Mouse (Mus musculus) hindbrain, embryonic 12.5 days (tissue): Measurements from ENCODE around the gene Fasl. TPM values are rescaled to one million over a fixed set of nuclear protein-coding genes. Genes with fewer than 3 reads are reported as not detected.

Source experiments
- ATAC-seq: fragments of 200-750 bp; cut with Nextera tagmentation; 2 replicates; pipeline ENCODE4 v1.8.0; 2017; ENCODE audit warnings: moderate TSS enrichment; ENCODE audit not compliant: low FRiP score
- H3K27ac ChIP-seq: fragments of 300-500 bp; sonication (generic); 2 replicates; pipeline ENCODE4 v1.5.1; 2016; ENCODE audit warnings: mild to moderate bottlenecking
- H3K27me3 ChIP-seq: fragments of 300-500 bp; sonication (generic); 2 replicates; pipeline ENCODE4 v1.6.1; 2016; ENCODE audit warnings: mild to moderate bottlenecking
- H3K36me3 ChIP-seq: fragments of 300-500 bp; sonication (generic); 2 replicates; pipeline ENCODE4 v1.6.1; 2016; ENCODE audit warnings: mild to moderate bottlenecking
- H3K4me1 ChIP-seq: fragments of 300-500 bp; sonication (generic); 2 replicates; pipeline ENCODE4 v1.6.1; 2016
- H3K4me2 ChIP-seq: fragments of 300-500 bp; sonication (generic); replicated peaks from 2 replicates; pipeline ENCODE4 v1.6.1; 2016; ENCODE audit warnings: mild to moderate bottlenecking
- H3K4me3 ChIP-seq: fragments of 300-500 bp; sonication (generic); 2 replicates; pipeline ENCODE4 v1.5.1; 2016; ENCODE audit warnings: mild to moderate bottlenecking
- H3K9ac ChIP-seq: fragments of 300-500 bp; sonication (generic); 2 replicates; pipeline ENCODE4 v1.6.1; 2016; ENCODE audit warnings: mild to moderate bottlenecking, moderate library complexity
- H3K9me3 ChIP-seq: fragments of 300-500 bp; sonication (generic); replicated peaks from 2 replicates; pipeline ENCODE4 v1.6.1; 2016; ENCODE audit warnings: mild to moderate bottlenecking
- WGBS: fragments of 180-500 bp; shearing (Covaris S2); methylation state at CpG from one replicate; pipeline ENCODE4 v1.1.7; 2016; 5-methylcytosine and 5-hydroxymethylcytosine counted together
- polyA plus RNA-seq: library from polyadenylated mRNA; unstranded; fragments of >200 nt; fragmentation: Nextera tagmentation; extraction: Ambion mirVana; gene quantifications from 2 replicates; pipeline ENCODE4 v1.2.1, GENCODE M21; 2016

The Fasl gene
- polyA plus RNA-seq = 0.20 and 0.21 TPM in 2 replicates

GRCm38 (mm10) chr1:161788339-161788738, at the start of gene Fasl:
Gene Fasl, minus strand, starts transcription at chr1:161788495.
- no peak within 1 kb of the TSS for H3K4me3 ChIP-seq
- no peak within 1 kb of the TSS for H3K27ac ChIP-seq
- no peaks in the 10 kb centered on the region for H3K36me3 ChIP-seq
- H3K9ac ChIP-seq = no peak within 1 kb of the TSS
- no peaks in the 10 kb centered on the region for H3K27me3 ChIP-seq
- no peaks in the 10 kb centered on the region for H3K9me3 ChIP-seq
- no peak within 1 kb of the TSS for H3K4me2 ChIP-seq
- 88% methylated on average over 9 of the region's 9 CpGs for WGBS
- no peaks in the 10 kb centered on the region for H3K4me1 ChIP-seq
- ATAC-seq = no peak

GRCm38 (mm10) chr1:161826677-161827076, 38.4 kb upstream of the Fasl start:
- Histone ChIP-seq H3K27ac (no peak overlapping the region), H3K9ac (no peak overlapping the region), H3K4me3 (no peak overlapping the region), H3K4me2 (no peak overlapping the region), H3K9me3 (no peaks in the 10 kb centered on the region), H3K27me3 (no peaks in the 10 kb centered on the region), H3K4me1 (no peaks in the 10 kb centered on the region), H3K36me3 (peaks cover 18% of the 10 kb centered on the region)
- 97% methylated on average over 2 of the region's 2 CpGs for WGBS
- ATAC-seq = no peak

DNA sequence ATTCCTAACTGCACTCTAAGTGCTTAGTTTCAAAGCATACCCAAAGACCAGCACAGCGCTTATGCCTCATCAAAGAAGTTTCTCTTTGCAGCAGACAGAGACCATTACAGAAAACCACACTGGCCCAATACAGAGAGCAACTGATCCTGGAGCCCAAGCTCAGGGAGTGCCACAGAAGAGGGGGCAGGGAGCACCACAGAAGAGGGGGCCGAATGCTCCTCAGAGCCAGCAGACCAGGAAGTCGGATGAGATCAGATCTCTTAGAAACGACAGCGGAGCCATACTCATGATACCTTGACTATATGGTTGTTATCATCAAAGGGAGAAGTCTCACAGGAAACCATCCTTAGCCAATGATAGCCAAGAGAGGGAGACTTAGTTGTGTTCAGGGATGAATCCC, 21.1 kb upstream of the Fasl start:
- Histone ChIP-seq H3K27me3 (no peaks in the 10 kb centered on the region), H3K4me2 (no peak overlapping the region), H3K9ac (no peak overlapping the region), H3K9me3 (no peaks in the 10 kb centered on the region), H3K4me1 (no peaks in the 10 kb centered on the region), H3K36me3 (no peaks in the 10 kb centered on the region), H3K27ac (no peak overlapping the region), H3K4me3 (no peak overlapping the region)
- WGBS = 89% methylated on average over 5 of the region's 5 CpGs
- ATAC-seq = no peak

DNA sequence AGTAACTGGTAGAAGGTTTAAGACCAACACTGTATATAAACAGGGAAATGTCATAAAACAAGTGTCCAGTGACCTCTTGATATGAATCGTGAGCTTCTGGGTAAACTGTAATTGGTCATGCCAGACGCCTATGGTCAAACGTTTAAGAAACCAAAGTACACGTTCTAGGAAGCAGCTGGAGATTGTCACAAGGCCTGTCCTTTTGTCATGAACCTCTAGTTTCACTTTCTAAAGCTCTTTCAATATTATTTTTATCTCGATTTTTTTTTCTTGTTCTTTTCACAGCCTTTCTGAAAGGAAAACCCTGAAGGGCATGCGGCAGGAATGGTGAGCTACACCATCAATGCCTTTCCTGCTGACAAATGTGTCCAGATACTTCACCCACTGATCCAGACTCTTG, 20.7 kb upstream of the Fasl start:
- H3K9ac ChIP-seq = no peak overlapping the region
- no peak overlapping the region for H3K27ac ChIP-seq
- 80% methylated on average over 6 of the region's 6 CpGs for WGBS
- H3K4me2 ChIP-seq = no peak overlapping the region
- H3K4me1 ChIP-seq = no peaks in the 10 kb centered on the region
- no peaks in the 10 kb centered on the region for H3K27me3 ChIP-seq
- ATAC-seq = no peak
- no peaks in the 10 kb centered on the region for H3K9me3 ChIP-seq
- H3K4me3 ChIP-seq = no peak overlapping the region
- no peaks in the 10 kb centered on the region for H3K36me3 ChIP-seq

DNA sequence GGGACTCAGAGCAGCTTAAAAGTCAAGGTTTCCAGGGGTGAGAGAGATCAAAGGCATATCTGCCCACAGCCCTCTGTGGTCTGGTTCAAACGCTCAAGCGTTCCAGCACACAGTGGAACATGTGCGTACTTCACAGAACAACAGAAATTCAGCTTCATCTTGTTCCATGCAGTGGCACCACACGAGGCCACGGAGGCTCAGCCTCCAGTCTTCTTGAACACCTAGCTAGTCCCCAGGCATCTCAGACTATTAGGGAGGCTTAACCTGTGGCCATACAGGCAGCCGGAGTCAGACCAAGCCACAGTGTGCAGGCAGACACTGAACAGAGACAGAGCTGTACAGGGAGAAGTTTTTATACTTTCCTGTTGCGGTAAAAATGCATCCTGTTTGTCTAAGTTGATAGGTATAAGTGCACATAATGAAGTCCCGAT, 16.3 kb upstream of the Fasl start:
- H3K9ac ChIP-seq = no peak overlapping the region
- no peak overlapping the region for H3K4me2 ChIP-seq
- H3K4me1 ChIP-seq = no peaks in the 10 kb centered on the region
- no peak for ATAC-seq
- H3K27me3 ChIP-seq = no peaks in the 10 kb centered on the region
- no peak overlapping the region for H3K4me3 ChIP-seq
- no peak overlapping the region for H3K27ac ChIP-seq
- no peaks in the 10 kb centered on the region for H3K36me3 ChIP-seq
- H3K9me3 ChIP-seq = no peaks in the 10 kb centered on the region
- 88% methylated on average over 8 of the region's 8 CpGs for WGBS

DNA sequence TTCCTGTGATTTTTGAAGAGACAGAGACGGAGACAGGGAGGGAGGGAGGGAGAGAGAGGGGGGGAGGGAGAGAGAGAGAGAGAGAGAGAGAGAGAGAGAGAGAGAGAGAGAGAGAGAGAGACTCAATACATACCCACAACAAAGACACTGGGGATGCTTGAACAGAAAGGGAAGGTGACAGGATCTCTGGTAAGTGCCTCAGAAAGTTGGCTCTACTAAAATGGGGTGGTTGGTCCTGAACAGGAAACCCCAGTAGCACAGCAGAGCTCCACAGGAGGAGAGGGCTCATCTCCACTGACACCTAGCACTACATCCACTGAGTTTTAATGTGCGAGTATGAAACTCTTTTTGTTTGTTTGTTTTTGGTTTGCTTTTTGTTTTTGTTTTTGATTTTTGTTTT, 13.0 kb upstream of the Fasl start:
- no peaks in the 10 kb centered on the region for H3K9me3 ChIP-seq
- no peaks in the 10 kb centered on the region for H3K36me3 ChIP-seq
- no peaks in the 10 kb centered on the region for H3K4me1 ChIP-seq
- ATAC-seq = no peak
- 79% methylated on average over 2 of the region's 2 CpGs for WGBS
- H3K4me2 ChIP-seq = no peak overlapping the region
- H3K9ac ChIP-seq = no peak overlapping the region
- no peak overlapping the region for H3K27ac ChIP-seq
- H3K27me3 ChIP-seq = no peaks in the 10 kb centered on the region
- H3K4me3 ChIP-seq = no peak overlapping the region

DNA sequence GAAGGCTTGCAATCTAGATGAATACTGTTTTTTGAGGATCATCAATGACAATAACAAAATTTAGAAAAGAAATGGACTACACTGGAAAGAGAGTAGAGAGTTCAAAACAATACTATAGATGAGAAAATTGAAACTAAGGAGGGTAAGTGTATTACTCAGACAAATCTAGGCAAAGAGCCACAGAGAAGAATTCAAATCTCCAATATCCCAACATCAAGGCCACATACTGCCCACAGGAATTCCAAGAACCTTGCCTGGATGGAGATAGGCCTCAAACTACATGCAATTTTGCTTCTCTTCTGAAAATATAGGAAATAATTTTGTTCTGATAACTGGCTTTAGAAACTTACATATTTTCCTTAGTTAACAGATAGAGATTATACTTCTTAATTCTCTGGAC, 12.0 kb upstream of the Fasl start:
- no peaks in the 10 kb centered on the region for H3K36me3 ChIP-seq
- no peak for ATAC-seq

GRCm38 (mm10) chr1:161799791-161800190, 11.5 kb upstream of the Fasl start:
- Histone ChIP-seq H3K4me2 (no peak overlapping the region), H3K27me3 (no peaks in the 10 kb centered on the region), H3K36me3 (no peaks in the 10 kb centered on the region), H3K9me3 (no peaks in the 10 kb centered on the region), H3K4me3 (no peak overlapping the region), H3K9ac (no peak overlapping the region), H3K27ac (no peak overlapping the region), H3K4me1 (no peaks in the 10 kb centered on the region)
- ATAC-seq = no peak

More for the DNA sequence above, 12.0 kb upstream of the Fasl start:
- Histone ChIP-seq H3K27ac (no peak overlapping the region), H3K9ac (no peak overlapping the region), H3K9me3 (no peaks in the 10 kb centered on the region), H3K27me3 (no peaks in the 10 kb centered on the region), H3K4me1 (no peaks in the 10 kb centered on the region), H3K4me2 (no peak overlapping the region), H3K4me3 (no peak overlapping the region)

GRCm38 (mm10) chr1:161798866-161799265, 10.6 kb upstream of the Fasl start:
- H3K36me3 ChIP-seq = no peaks in the 10 kb centered on the region
- no peak for ATAC-seq
- no peak overlapping the region for H3K4me2 ChIP-seq
- no peaks in the 10 kb centered on the region for H3K27me3 ChIP-seq
- H3K9ac ChIP-seq = no peak overlapping the region
- 94% methylated on average over 3 of the region's 3 CpGs for WGBS
- no peak overlapping the region for H3K4me3 ChIP-seq
- H3K4me1 ChIP-seq = no peaks in the 10 kb centered on the region
- no peaks in the 10 kb centered on the region for H3K9me3 ChIP-seq
- no peak overlapping the region for H3K27ac ChIP-seq

GRCm38 (mm10) chr1:161794447-161795211, 6.3 kb upstream of the Fasl start:
- Histone ChIP-seq H3K36me3 (no peaks in the 10 kb centered on the region), H3K4me1 (no peaks in the 10 kb centered on the region), H3K4me3 (no peak overlapping the region), H3K27me3 (no peaks in the 10 kb centered on the region), H3K4me2 (no peak overlapping the region), H3K27ac (no peak overlapping the region), H3K9me3 (no peaks in the 10 kb centered on the region), H3K9ac (no peak overlapping the region)
- 89% methylated on average over 10 of the region's 10 CpGs for WGBS
- ATAC-seq = no peak

- 78% methylated on average over 3 of the region's 3 CpGs for WGBS
- Histone ChIP-seq H3K27ac (no peak overlapping the region), H3K9me3 (no peaks in the 10 kb centered on the region), H3K4me3 (no peak overlapping the region), H3K36me3 (no peaks in the 10 kb centered on the region), H3K27me3 (no peaks in the 10 kb centered on the region), H3K4me1 (no peaks in the 10 kb centered on the region), H3K9ac (no peak overlapping the region), H3K4me2 (no peak overlapping the region)
- no peak for ATAC-seq
These were observed 5.0 kb upstream of the Fasl start for GRCm38 (mm10) chr1:161793321-161793720.

DNA sequence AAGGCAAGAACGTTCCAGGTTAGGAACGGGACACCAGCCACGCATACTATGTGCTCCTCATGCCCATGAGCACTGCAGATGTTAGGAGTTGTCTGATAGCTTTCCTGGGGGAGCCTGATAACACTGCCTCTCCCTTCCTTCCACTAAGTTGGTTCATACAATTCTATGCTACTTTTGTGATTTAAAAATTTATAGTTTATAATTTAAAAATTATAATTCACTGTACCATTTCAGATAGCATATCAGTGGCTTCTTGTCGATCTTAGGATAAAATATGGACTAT, 4.3 kb upstream of the Fasl start:
- ATAC-seq = no peak
- Histone ChIP-seq H3K4me1 (no peaks in the 10 kb centered on the region), H3K9me3 (no peaks in the 10 kb centered on the region), H3K4me3 (no peak overlapping the region), H3K9ac (no peak overlapping the region), H3K27ac (no peak overlapping the region), H3K4me2 (no peak overlapping the region), H3K36me3 (no peaks in the 10 kb centered on the region), H3K27me3 (no peaks in the 10 kb centered on the region)
- 90% methylated on average over 4 of the region's 4 CpGs for WGBS

DNA sequence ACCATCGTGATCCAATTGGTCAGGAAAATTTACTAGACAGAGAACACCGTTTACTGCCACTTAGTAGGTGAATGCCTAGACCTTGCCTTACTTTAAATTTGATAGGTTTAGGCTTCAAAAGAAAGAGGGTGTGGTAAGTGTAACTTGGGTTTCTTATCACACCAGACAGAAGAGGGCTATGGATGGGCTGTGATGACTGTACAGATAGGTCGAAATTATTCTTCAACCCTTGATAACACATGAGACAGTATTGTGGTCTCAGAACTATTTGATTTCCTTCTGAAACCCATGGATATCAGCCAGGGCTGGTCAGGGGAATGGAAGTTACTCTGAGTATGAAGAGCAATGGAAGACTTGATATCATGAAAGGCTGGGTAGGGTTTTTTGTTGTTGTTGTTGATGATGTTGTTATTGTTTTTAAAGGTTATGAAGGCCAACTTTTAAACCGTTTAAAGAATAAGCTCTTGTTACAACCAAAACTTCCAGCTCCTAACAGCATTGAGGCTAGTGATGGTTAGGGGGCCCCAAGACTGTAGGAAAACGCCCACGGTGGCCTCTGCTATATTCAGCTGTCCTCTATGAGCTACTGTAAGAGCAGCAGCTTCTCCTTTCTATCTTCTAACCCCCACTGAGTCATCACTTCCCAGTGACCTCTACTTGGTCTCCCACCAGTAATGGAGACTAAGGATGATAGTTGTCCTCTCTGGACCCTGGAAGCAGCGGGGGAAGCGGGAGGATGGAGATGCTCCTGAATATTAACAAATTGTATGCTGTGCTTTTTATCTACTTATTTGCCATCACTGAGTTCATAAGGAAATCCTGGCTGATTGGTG, 3.8 kb upstream of the Fasl start:
- H3K36me3 ChIP-seq = no peaks in the 10 kb centered on the region
- H3K4me2 ChIP-seq = no peak overlapping the region
- H3K27ac ChIP-seq = no peak overlapping the region
- H3K4me3 ChIP-seq = no peak overlapping the region
- H3K9me3 ChIP-seq = no peaks in the 10 kb centered on the region
- H3K9ac ChIP-seq = no peak overlapping the region
- no peak for ATAC-seq
- H3K4me1 ChIP-seq = no peaks in the 10 kb centered on the region
- no peaks in the 10 kb centered on the region for H3K27me3 ChIP-seq
- 88% methylated on average over 8 of the region's 8 CpGs for WGBS
